Mouse (Mus musculus) hindbrain, postnatal 0 days (tissue): ENCODE measurements around the gene March10. TPM values are rescaled to one million over a fixed set of nuclear protein-coding genes. Genes with fewer than 3 reads are reported as not detected.

Source experiments
- ATAC-seq: fragments of 200-750 bp; cut with Nextera tagmentation; 2 replicates; pipeline ENCODE4 v1.8.0; 2017; ENCODE audit warnings: mild to moderate bottlenecking, moderate TSS enrichment, moderate library complexity
- DNase-seq: peaks from one replicate; pipeline ENCODE4 v3.0.0-alpha.2; 2015; ENCODE audit warnings: low spot score
- H3K27ac ChIP-seq: fragments of 300-500 bp; sonication (generic); 2 replicates; pipeline ENCODE4 v1.5.1; 2014; ENCODE audit warnings: mild to moderate bottlenecking
- H3K27me3 ChIP-seq: fragments of 300-500 bp; sonication (generic); 2 replicates; pipeline ENCODE4 v1.6.1; 2014; ENCODE audit warnings: low read length, mixed read lengths; ENCODE audit not compliant: insufficient read depth
- H3K36me3 ChIP-seq: fragments of 300-500 bp; sonication (generic); 2 replicates; pipeline ENCODE4 v1.6.1; 2014; ENCODE audit warnings: low read length, mixed read lengths; ENCODE audit not compliant: insufficient read depth
- H3K4me1 ChIP-seq: fragments of 300-500 bp; sonication (generic); 2 replicates; pipeline ENCODE4 v1.6.1; 2014; ENCODE audit warnings: antibody characterized with exemption, low read length, mixed read lengths; ENCODE audit not compliant: insufficient read depth
- H3K4me2 ChIP-seq: fragments of 300-500 bp; sonication (generic); 2 replicates; pipeline ENCODE4 v1.6.1; 2014; ENCODE audit warnings: low read depth, mild to moderate bottlenecking, low read length, moderate library complexity, mixed read lengths
- H3K4me3 ChIP-seq: fragments of 300-500 bp; sonication (generic); 2 replicates; pipeline ENCODE4 v1.5.1; 2014; ENCODE audit warnings: low read length
- H3K9ac ChIP-seq: fragments of 300-500 bp; sonication (generic); replicated peaks from 2 replicates; pipeline ENCODE4 v1.6.1; 2014; ENCODE audit warnings: mild to moderate bottlenecking, low read length, moderate library complexity, mixed read lengths
- H3K9me3 ChIP-seq: fragments of 300-500 bp; sonication (generic); 2 replicates; pipeline ENCODE4 v1.6.1; 2016; ENCODE audit warnings: low read length, mixed read lengths
- CTCF ChIP-seq: IDR thresholded peaks from 2 replicates; pipeline ENCODE4 v1.5.1; 2016; ENCODE audit warnings: antibody characterized with exemption, control low read depth, low read depth
- WGBS: fragments of 180-500 bp; shearing (Covaris S2); extraction: QIAGEN DNeasy Blood & Tissue Kit; methylation state at CpG from one replicate; pipeline ENCODE4 v1.1.7; 2014; 5-methylcytosine and 5-hydroxymethylcytosine counted together
- polyA plus RNA-seq: library from polyadenylated mRNA; unstranded; fragments of >200 nt; fragmentation: Nextera tagmentation; extraction: Ambion mirVana; gene quantifications from 2 replicates; pipeline ENCODE4 v1.2.1, GENCODE M21; 2015
- total RNA-seq: library from RNA; depleted of rRNA; stranded (reverse); fragments of >200 nt; gene quantifications from 2 replicates; pipeline ENCODE4 v1.2.3, GENCODE M21; 2014

Gene March10
- total and polyA plus RNA-seq, 2 experiments from 2014 or later: 0.52 to 0.58 TPM

DNA sequence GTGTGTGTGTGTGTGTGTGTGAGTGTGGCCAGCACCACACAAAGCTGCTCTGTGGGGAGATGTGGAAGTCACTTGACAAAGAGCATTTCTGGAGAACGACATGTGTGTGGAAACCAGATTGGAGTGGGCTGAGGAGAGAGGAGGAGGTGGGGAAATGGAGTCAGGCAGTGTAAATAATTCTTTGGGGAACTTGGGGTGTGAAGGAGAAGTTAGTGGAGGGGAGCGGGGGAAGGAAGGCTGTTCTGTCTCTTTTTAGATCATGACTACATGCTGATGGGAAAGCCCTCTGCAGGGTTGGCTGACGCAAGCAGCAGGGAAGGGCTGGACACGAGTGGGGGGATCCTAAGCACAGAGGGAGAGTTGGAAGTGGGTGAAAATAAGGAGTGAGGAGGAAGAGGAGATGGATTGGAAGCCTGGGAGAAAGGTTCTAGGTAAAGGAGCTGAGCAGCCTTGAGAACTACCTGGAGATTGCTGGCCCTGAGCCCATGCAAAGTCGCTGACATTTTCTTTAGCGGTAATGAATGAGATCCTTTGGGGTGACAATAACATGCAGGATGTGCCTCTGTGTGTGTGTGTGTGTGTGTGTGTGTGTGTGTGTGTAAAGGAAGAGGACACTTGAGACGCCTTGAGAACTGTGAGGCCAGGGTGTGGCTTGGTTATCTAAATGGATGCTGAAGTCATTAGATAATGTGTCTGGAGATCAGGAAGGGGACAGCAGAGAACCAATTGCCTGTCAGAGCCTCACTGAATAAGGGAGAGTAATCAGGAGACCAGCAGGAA lies 35.7 kb downstream of the March10 start:
- ATAC-seq (no peak), DNase-seq (no peak)
- Histone ChIP-seq H3K4me2 (no peak overlapping the region), H3K27me3 (no peaks in the 10 kb centered on the region), H3K9ac (no peak overlapping the region), H3K36me3 (no peaks in the 10 kb centered on the region), H3K9me3 (no peaks in the 10 kb centered on the region), H3K4me3 (no peak overlapping the region), H3K4me1 (no peaks in the 10 kb centered on the region), H3K27ac (no peak overlapping the region)
- no peak for TF ChIP-seq CTCF
- WGBS: 73% methylated on average over 7 of the region's 7 CpGs

DNA sequence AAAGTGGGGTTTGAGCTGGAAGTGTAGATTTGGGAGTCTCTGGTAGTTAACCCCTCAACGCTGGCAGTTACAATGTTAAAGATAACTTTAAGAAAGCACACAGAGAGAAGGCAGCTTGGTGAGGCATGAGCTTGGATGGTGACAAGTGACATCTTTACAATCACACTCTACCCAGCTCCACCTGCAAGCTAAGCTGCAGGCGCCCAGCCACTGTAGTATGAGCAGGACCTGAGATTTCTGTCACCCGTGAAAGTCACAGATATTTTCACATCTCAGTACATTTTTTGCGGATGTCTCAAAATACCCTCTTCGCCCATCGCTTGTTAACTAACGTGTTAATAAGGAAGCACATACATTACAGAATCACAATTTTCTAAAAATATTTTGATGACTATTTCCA lies 36.6 kb downstream of the March10 start:
- no peaks in the 10 kb centered on the region for H3K9me3 ChIP-seq
- no peaks in the 10 kb centered on the region for H3K36me3 ChIP-seq
- no peaks in the 10 kb centered on the region for H3K4me1 ChIP-seq
- TF ChIP-seq CTCF: no peak
- H3K9ac ChIP-seq: no peak overlapping the region
- H3K4me3 ChIP-seq: no peak overlapping the region
- H3K27me3 ChIP-seq: no peaks in the 10 kb centered on the region
- DNase-seq: no peak
- 89% methylated on average over 7 of the region's 7 CpGs for WGBS
- H3K4me2 ChIP-seq: no peak overlapping the region
- no peak for ATAC-seq
- no peak overlapping the region for H3K27ac ChIP-seq

DNA sequence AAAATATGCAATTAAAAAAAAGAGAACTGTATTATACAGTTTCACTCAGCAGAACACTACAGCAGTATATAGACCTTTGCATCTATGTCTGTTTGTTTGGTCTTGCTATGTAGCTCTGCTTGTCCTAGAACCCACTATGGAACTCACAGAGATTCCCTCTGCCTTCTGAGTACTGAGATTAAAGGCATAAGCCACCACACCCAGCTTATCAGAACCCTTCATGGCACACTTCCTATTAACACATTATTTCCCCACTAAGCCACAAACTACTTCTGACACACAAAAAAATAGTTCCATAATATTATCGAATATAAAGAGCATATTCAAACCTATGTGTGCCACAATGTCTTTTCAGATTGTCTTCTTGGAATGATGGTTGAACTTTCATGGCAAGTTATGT lies 42.5 kb downstream of the March10 start:
- Histone ChIP-seq H3K4me1 (no peaks in the 10 kb centered on the region), H3K9ac (no peak overlapping the region), H3K9me3 (no peaks in the 10 kb centered on the region), H3K4me3 (no peak overlapping the region), H3K27ac (no peak overlapping the region), H3K27me3 (no peaks in the 10 kb centered on the region), H3K36me3 (no peaks in the 10 kb centered on the region), H3K4me2 (no peak overlapping the region)
- ATAC-seq (no peak), DNase-seq (no peak)
- WGBS: 93% methylated on average over 1 of the region's 1 CpGs
- TF ChIP-seq CTCF: no peak

DNA sequence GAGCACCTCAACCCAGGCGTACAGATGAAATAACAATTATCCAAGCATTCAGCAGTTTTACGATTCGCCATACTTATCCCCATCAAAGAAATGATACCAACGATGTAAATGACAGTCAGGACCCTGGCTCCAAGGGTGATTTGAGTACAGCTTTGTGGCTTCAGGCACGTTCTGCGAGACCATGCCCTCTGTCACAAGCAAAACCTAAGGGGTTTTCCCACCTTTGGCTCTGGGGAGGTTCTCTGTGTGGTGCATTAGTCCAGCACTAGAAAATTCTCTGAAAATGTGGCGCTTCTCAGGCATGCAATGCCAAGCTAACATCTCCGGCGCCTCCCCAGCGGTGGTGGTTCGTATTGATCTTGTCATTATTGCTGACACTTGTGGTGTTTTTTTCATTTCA lies 47.1 kb downstream of the March10 start:
- ATAC-seq: no peak
- H3K9me3 ChIP-seq: no peaks in the 10 kb centered on the region
- no peak overlapping the region for H3K27ac ChIP-seq
- H3K9ac ChIP-seq: no peak overlapping the region
- no peaks in the 10 kb centered on the region for H3K36me3 ChIP-seq
- no peak for DNase-seq
- H3K4me2 ChIP-seq: no peak overlapping the region
- no peak for TF ChIP-seq CTCF
- no peaks in the 10 kb centered on the region for H3K4me1 ChIP-seq
- WGBS: 88% methylated on average over 11 of the region's 11 CpGs
- no peak overlapping the region for H3K4me3 ChIP-seq
- H3K27me3 ChIP-seq: no peaks in the 10 kb centered on the region

DNA sequence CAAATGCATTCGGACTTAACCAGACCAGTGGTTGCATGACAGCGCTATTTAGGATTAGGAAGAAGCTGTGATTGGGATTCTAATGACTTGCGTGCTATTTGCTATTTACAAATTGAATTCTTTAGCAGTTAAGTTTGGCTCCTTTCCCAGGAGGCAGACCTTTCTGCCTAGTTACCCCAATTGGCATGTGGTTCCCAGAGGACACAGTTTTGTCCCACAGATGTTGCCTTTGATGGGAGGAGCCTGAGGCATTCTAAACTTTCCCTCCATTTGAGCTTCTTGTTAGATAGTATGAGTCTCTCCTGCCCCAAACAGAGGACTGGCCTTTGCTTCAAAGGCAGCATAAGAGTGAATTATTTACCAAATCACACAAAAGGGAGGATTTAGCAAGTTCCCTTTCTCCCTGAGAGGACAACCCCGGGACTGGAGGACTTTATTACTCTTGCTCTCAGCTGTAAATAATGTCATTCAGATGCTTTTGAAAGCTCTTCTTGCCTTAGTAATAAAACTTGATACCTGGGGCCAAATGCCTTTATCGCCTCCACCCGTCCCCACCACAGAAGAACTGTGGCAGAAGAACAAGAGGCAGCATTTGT lies 48.6 kb downstream of the March10 start:
- 48% methylated on average over 6 of the region's 6 CpGs for WGBS

DNA sequence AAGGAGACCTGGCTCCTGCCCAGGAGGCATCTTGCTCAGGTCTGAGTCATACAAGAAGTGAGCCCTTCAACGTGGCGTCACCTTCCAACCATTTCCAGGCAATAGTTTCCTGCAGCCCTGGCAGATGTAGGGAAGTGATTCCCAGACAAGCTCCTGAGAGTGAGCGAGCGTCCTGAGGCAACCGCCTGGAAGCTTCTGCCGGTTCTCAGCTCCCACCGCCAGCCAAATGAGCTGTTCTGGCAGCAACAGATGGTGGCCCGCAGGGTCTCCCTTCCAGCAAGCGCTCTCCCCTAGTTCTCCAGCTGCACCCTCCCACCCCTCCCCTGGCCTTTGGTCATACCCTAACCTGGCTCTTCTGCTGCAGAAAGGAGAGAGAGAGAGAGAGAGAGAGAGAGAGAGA lies 54.2 kb downstream of the March10 start:
- DNase-seq (peak; percentile 64), ATAC-seq (0 out of 2 replicates have a peak, but pooled peaks have one; percentile 35)
- Histone ChIP-seq H3K27ac (no peak overlapping the region), H3K4me1 (no peaks in the 10 kb centered on the region), H3K27me3 (no peaks in the 10 kb centered on the region), H3K36me3 (no peaks in the 10 kb centered on the region), H3K9me3 (no peaks in the 10 kb centered on the region), H3K4me2 (0 out of 2 replicates have a peak overlapping the region, but pooled peaks have one; percentile 1), H3K4me3 (no peak overlapping the region), H3K9ac (no peak overlapping the region)
- TF ChIP-seq CTCF: no peak
- WGBS: 34% methylated on average over 9 of the region's 9 CpGs

More for the DNA sequence above, 48.6 kb downstream of the March10 start:
- no peaks in the 10 kb centered on the region for H3K27me3 ChIP-seq
- no peaks in the 10 kb centered on the region for H3K9me3 ChIP-seq
- H3K27ac ChIP-seq: no peak overlapping the region
- no peak for ATAC-seq
- H3K4me2 ChIP-seq: no peak overlapping the region
- H3K4me1 ChIP-seq: no peaks in the 10 kb centered on the region
- H3K9ac ChIP-seq: no peak overlapping the region
- H3K4me3 ChIP-seq: no peak overlapping the region
- no peak for TF ChIP-seq CTCF
- DNase-seq: peak; percentile 42
- no peaks in the 10 kb centered on the region for H3K36me3 ChIP-seq

DNA sequence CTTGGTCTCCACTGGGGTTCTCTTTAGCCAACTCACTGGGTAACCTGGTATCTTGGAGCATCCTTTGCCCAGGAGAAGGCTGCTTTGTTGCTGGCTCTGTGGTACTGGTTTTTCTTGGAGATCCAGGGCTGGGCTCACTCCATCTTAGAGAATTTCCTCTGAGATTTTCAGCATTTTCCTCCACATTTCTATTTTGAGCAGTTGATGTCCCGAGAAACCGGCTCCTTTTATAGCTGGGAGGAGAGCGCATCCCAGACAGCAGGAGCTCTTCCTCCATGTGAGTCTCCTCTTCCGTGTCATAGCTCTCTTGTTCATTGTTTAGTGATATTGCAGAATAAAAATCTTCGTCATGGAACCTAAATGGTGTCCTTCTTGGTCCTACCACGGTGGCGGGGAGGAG lies 66.2 kb downstream of the March10 start:
- no peak overlapping the region for H3K4me2 ChIP-seq

More for the DNA sequence above, 66.2 kb downstream of the March10 start:
- ATAC-seq: no peak
- H3K4me1 ChIP-seq: no peaks in the 10 kb centered on the region
- no peaks in the 10 kb centered on the region for H3K9me3 ChIP-seq
- H3K4me3 ChIP-seq: no peak overlapping the region
- no peaks in the 10 kb centered on the region for H3K36me3 ChIP-seq
- no peak for DNase-seq
- no peak overlapping the region for H3K27ac ChIP-seq
- 85% methylated on average over 7 of the region's 7 CpGs for WGBS
- no peak for TF ChIP-seq CTCF
- H3K27me3 ChIP-seq: no peaks in the 10 kb centered on the region
- H3K9ac ChIP-seq: no peak overlapping the region
